Mouse (Mus musculus): Measurements from ENCODE around the gene Cacnb1.

- TF ChIP-seq CTCF (IDR thresholded peaks at IDR 0.05) (no peak), EP300 (IDR thresholded peaks at IDR 0.05) (no peak)
Measured at GRCm38 (mm10) chr11:97974141-97974540, 48.7 kb downstream of the Cacnb1 start.
